8 mouse cellular contexts compared by ENCODE assay signal in the genomic region with DNA sequence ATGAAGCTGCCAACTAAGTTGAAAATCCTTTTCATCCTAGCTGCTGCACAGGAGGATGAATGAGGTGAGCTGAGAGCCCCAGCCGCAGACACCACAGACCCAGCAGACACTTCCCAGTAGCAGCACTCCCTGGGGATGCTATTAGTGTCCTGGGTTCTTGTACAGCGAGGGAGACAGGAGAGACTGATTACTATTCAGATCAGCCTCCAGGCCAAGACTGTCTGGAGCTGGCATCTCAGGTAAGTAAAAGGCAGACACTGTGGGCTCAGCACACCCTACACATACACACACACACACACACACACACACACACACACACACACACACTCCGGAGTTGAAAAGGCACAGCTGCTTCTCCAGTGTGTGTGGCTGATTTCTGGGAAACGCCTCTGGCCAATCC.
DNase-seq lines count a peak whose midpoint lies in the region; ATAC-seq and TF ChIP-seq lines count a peak whose summit lies in the region.

No protein-coding gene starts in this region.

- no peak for DNase-seq in kidney, postnatal 36 days
- DNase-seq in brain, adult 2 months (ENCODE audit: low read depth, low spot score) = peak; percentile 20
- DNase-seq in embryo, embryonic 9.5 days (ENCODE audit: extremely low spot score) = peak; percentile 24
- DNase-seq in limb, embryonic 10.5 days (ENCODE audit: low spot score) = no peak
- DNase-seq in left cerebral cortex, adult 11 months (ENCODE audit: low spot score) = no peak
- DNase-seq in urinary bladder, postnatal 4 days (ENCODE audit: low spot score in 2 of 2) = no peak
- DNase-seq in layer of hippocampus, adult 2 months (ENCODE audit: low spot score in 2 of 2) = no peak

- TF ChIP-seq CTCF in layer of hippocampus, adult 2 months (conservative IDR thresholded peaks at IDR 0.05) = no peak

- H3K4me1 ChIP-seq in kidney, embryonic 14.5 days (ENCODE audit: control insufficient read depth, insufficient read depth, low read length) = peaks cover 22% of the 10 kb centered on the region
- H3K4me1 ChIP-seq in limb, embryonic 10.5 days = peaks cover 83% of the 10 kb centered on the region

- no peak for ATAC-seq in kidney, embryonic 14.5 days (ENCODE audit: low FRiP score, low TSS enrichment)

- H3K4me2 ChIP-seq in kidney, embryonic 14.5 days (replicated peaks; ENCODE audit: low read depth, low read length) = no peak overlapping the region

- H3K27ac ChIP-seq in kidney, embryonic 14.5 days (ENCODE audit: low read depth, low read length) = peak overlapping the region; percentile 90
- peak overlapping the region; percentile 87 for H3K27ac ChIP-seq in limb, embryonic 10.5 days
- H3K27ac ChIP-seq in layer of hippocampus, adult 2 months = no peak overlapping the region

- H3K27me3 ChIP-seq in kidney, embryonic 14.5 days (ENCODE audit: control insufficient read depth, insufficient read depth, low read length) = no peaks in the 10 kb centered on the region
- H3K27me3 ChIP-seq in limb, embryonic 10.5 days (ENCODE audit: low read depth, poor library complexity, severe bottlenecking) = 0 out of 2 replicates have a peak, but pooled peaks cover 5% of the 10 kb centered on the region

- no peaks in the 10 kb centered on the region for H3K36me3 ChIP-seq in kidney, embryonic 14.5 days (ENCODE audit: control insufficient read depth, insufficient read depth, low read length)
- no peaks in the 10 kb centered on the region for H3K36me3 ChIP-seq in limb, embryonic 10.5 days

- whole genome bisulfite sequencing in kidney, embryonic 14.5 days = 36% methylated on average over 4 of the region's 4 CpGs
- WGBS in limb, embryonic 10.5 days = 34% methylated on average over 4 of the region's 4 CpGs

- H3K4me3 ChIP-seq in kidney, embryonic 14.5 days (ENCODE audit: low read length) = no peak overlapping the region
- H3K4me3 ChIP-seq in limb, embryonic 10.5 days = no peak overlapping the region
- H3K4me3 ChIP-seq in layer of hippocampus, adult 2 months = no peak overlapping the region

- no peak overlapping the region for H3K9ac ChIP-seq in kidney, embryonic 14.5 days (ENCODE audit: low read depth, low read length)

- H3K9me3 ChIP-seq in kidney, embryonic 14.5 days (ENCODE audit: control insufficient read depth, low read length) = no peaks in the 10 kb centered on the region
- no peaks in the 10 kb centered on the region for H3K9me3 ChIP-seq in limb, embryonic 10.5 days (replicated peaks)

Comparison
In these comparisons a context has a peak if more than half of its experiments do, and no peak if none do; other contexts are left out.
1. DNase-seq: peak in brain, adult 2 months (single experiment) and embryo, embryonic 9.5 days (single experiment); none in kidney, postnatal 36 days (0 of 2), limb, embryonic 10.5 days (single experiment), left cerebral cortex, adult 11 months (single experiment), urinary bladder, postnatal 4 days (0 of 2) and layer of hippocampus, adult 2 months (0 of 2).